Mouse (Mus musculus): ENCODE measurements at regions not wholly inside any gene's neighbourhood (a gene's known extent, or its start where the extent isn't known, plus 50 kb on each side); places are given as distances from the start of the nearest gene placed in this dataset.
A peak's percentile ranks its signal among the peaks of the same experiment; 100 is the strongest.

- TF ChIP-seq EP300 (IDR thresholded peaks at IDR 0.05; ENCODE audit: insufficient read depth, low read depth, low read length) (peak; percentile 69; the same call in 1 of the 2 replicates), CTCF (IDR thresholded peaks at IDR 0.05; ENCODE audit: low read depth, low read length) (no peak)
These were observed 158.5 kb upstream of the Mkln1 start for GRCm38 (mm10) chr6:31240051-31240450.
